Mouse (Mus musculus): ENCODE measurements around the gene Cdc25a.

Gene Cdc25a

DNA sequence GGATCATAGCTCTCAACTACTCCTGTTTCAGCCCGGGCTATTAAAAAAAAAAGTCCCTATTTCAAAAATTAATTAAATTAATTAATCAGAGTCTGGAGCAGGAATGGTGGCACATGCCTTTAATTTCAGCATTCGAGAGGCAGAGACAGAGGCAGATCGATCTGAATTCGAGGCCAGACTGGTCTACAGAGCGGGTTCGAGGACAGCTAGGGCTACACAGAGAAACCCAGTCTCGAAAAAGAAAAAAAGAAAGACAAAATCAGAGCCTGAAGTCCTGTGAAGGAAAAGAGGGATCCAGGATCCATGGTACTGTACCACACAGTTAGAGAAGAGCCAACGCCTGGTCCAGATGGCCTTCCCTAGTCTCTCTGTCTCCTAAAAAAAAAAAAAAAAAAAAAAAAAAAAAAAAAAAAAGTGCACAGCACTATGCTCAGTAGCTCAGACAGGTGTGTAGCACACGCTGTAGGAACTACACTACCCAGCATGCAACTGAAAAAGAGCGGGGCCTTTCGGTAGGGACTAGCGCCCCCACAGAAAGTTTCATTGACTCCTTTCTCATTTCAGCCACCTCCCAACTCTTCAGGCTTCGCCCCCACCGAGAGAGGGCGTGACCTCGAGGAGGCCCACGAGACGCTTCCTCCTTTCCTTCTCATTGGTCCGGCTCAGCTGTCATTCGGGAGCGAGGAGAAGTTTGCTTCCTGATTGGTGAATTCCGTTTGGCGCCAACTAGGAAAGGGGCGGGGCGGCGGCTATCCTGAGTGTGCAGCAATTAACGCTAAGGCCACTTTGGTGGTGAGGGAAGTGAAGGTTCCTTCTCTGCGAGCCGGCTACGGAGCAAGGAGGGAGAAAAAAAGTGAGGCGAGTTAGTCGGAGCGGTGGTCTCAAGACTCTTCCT, at the start of gene Cdc25a:
Gene Cdc25a, plus strand, starts transcription at position 783 of the 895 bp plus-strand sequence.
- peak; percentile 98 to 99 for DNase-seq (ENCODE audit: low spot score in 2 of 2)

DNA sequence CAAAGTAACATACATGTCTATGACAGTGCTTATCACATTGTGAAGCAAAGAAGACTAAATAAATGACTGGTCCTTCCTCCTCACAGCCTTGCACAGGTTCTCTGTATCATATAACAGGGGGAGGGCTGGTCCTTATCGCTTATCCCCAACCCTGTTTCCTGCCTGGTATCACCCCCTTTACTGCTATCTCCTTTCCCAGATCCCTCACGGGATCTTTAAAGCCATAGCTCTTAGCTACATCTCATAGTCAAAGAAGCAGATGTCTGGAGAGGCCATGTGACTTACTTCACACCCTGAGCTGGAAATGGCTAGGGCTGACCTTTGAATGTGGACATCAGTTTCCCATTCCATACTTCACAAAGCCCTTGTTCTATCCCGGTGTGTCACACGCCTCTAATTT, 49.6 kb upstream of the Cdc25a start:
- DNase-seq (ENCODE audit: low spot score in 2 of 2) = no peak

- no peak for DNase-seq (ENCODE audit: low spot score in 2 of 2)
These were observed 49.2 kb upstream of the Cdc25a start for GRCm38 (mm10) chr9:109826181-109826580.

- peak; percentile 80 to 81 for DNase-seq (ENCODE audit: low spot score in 2 of 2)
These were observed 42.8 kb upstream of the Cdc25a start, which contains the start of gene Nme6 for GRCm38 (mm10) chr9:109832391-109833087. Nme6 (plus strand) TSS chr9:109832749.

GRCm38 (mm10) chr9:109833088-109833412, 42.3 kb upstream of the Cdc25a start:
- no peak for DNase-seq (ENCODE audit: low spot score in 2 of 2)

GRCm38 (mm10) chr9:109849312-109849758, 26.0 kb upstream of the Cdc25a start, which contains the start of gene Camp:
Camp (minus strand) TSS chr9:109849617.
- peak in 1 of 2 experiments; percentile 25 for DNase-seq (ENCODE audit: low spot score in 2 of 2)

DNA sequence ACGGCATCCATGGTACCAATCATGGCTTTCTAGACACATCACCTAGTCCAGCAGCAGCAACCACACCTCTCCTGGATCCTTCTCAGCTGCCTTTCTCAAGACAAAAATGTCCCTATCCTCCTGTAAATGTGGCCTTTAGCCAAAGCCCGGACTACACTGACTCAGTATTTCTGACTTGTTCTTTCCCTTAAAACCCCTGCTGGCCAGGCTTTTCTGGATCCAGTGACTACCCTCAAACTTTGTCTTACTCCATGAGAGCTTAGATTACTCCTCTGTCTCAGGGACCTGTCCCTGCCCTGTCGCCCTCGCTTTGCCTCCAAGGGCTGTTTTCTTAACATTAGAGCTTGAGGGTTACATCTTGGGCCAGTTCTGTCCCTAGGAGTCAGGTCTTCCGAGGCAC, 25.3 kb upstream of the Cdc25a start:
- DNase-seq (ENCODE audit: low spot score in 2 of 2) = no peak

DNA sequence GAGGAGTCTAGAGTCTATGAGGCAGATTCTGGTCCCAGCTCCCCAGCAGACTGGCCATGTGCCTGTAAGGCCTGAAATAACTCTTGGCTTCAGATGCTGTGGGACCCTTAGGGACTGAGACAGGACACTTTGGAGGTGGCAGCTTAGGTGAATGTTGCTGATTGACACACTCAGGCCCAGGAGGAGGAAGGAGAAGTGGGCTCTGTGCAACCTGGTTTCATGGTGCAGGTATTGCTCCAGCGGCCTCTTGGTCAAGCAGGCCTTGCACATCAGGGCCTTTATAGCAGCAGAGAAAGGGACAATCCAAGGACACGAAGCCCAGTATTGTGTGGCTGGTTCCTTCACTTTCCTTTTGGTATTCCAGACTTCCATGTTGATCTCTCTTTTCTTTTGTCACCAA, 21.0 kb upstream of the Cdc25a start:
- no peak for DNase-seq (ENCODE audit: low spot score in 2 of 2)

DNA sequence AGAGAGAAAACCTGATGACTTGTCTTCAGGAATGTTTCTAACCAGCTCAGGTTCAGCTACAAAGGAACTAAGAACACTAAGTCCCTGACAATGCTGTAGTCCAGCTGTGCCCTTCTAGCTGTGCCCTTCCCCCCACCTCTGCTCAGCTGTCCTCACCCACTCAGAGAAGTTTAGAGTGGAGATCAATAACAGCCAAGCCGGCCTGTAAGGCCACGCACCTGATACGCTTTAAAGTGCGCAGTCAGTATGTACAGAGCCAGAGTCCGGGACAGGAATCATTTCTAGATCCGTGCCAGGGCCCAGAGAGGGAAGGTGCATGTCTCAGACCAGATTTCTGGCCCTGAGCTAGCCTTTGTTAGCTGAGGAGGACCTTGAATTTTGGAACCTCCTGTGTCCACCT, 19.4 kb upstream of the Cdc25a start:
- no peak for DNase-seq (ENCODE audit: low spot score in 2 of 2)

DNA sequence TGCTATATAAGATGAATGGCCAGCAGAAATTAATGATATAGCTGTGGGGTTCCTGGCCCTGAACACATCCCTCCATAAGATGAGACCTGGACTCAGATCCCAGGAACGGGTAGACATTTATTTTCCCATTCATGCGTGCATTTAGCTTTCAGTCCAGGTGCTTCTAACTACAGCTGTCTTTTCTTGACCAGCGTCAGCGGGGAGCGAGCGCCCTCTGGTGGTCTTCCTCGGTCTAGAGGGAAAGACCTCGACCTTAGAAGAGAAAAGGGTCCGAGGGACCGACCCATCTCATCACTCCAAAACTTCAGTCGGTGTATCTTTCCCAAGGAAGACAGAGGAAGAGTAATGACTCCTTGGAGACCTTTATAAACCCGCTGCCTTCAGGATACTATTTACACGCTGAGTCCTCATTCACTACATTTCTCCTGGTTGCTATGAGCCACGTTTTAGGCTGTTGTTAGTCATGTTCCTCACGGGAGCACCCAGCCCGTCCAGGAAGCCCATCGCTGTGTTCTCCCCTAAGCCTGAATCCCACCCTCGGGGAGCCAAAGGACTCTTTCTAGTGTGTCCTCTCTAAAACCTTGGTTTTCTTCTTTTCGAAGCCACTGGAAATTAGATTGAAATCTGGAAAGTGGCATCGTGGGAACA, 12.9 kb upstream of the Cdc25a start:
- DNase-seq (ENCODE audit: low spot score in 2 of 2) = peak; percentile 57 to 72

GRCm38 (mm10) chr9:109863085-109863484, 12.3 kb upstream of the Cdc25a start:
- no peak for DNase-seq (ENCODE audit: low spot score in 2 of 2)

GRCm38 (mm10) chr9:109866218-109866617, 9.2 kb upstream of the Cdc25a start:
- no peak for DNase-seq (ENCODE audit: low spot score in 2 of 2)

DNA sequence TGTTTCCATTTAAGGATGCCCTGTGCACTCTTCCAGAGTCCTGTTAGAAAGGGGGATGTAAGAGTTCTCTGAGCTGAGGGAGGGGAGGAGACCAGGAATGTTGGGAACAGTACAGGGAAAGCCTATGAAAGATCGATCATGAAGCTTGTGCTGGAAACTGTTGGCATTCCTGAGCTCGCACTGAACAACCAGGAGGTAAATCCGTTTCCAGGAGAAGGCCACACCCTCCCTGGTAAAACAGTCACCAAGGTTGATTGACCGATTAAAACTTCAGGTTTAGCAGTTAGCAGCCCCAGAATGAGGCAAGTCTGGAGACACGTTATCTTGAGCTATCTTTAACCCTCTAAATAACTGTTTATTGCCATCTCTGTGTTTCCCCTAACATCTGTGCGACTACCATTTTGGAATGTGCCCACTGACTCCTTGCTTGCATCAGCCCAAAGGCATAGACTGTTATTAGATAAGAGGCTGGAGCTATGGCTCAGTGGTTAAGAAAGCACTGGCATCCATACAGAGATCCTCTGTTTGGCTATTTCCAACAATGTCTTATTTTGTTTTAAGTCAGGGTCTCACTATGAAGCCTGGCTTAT, 4.3 kb upstream of the Cdc25a start:
- DNase-seq (ENCODE audit: low spot score in 2 of 2) = no peak

GRCm38 (mm10) chr9:109875695-109876601, 569 bp downstream of the Cdc25a start:
- peak in 1 of 2 experiments; percentile 18 for DNase-seq (ENCODE audit: low spot score in 2 of 2)

DNA sequence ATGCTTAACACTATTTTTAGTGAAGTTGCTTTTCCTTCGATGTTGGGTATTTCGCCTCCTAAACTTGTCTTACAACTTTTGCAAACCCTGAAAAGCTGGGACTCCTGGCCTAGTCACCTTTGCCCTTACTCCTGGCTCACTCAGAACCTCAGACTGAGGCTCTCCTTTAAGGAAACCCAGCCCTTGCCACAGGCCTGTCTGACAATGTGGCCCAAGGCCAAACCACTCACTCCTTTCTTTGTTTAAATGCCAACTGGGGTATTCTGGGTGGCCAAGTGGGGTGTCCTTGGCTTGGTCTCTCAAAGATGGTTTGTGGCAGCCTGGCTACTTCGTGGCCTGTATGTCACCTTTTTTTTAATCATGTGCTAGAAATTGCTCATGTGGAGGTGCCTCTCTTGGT, 1.4 kb downstream of the Cdc25a start:
- DNase-seq (ENCODE audit: low spot score in 2 of 2) = no peak

DNA sequence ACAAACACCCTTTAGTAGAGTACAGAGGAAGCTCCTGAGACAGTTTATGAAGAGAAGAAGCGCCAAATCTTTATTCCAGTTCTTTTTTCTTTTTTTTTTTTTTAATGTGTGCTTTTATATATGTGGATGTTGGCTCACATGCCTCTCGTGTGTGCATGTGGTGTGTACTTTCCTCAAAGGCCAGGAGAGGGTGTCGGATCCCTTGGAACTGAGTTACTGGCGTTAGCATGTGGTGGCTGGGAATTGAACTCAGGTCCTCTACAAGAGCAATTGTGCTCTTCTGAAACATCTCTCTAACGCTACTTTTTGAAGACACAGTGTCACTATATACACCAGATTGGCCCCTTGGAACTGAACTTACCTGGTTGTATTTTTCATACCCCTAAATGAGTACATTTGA, 2.3 kb downstream of the Cdc25a start:
- no peak for DNase-seq (ENCODE audit: low spot score in 2 of 2)

DNA sequence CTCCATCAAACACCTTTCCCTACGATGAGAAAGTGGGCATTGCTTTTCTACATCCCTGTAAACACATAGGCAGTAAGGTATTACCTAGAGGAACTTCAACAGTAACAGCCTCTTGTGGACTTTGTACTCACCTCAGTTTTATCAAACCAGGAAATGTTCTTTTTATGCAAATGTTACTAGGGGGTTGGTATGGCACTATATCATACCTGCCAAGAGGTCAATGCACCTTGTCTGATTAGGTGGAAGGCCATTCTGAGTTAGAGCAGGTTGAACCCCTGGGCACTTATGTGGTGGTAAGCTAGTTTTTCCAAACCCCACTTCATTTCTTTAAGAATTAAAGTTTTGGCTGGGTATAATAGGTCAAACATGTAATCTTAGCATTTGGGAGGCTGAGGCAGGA, 3.9 kb downstream of the Cdc25a start:
- no peak for DNase-seq (ENCODE audit: low spot score in 2 of 2)

GRCm38 (mm10) chr9:109886259-109886658, 10.9 kb downstream of the Cdc25a start:
- DNase-seq (ENCODE audit: low spot score in 2 of 2) = no peak

DNA sequence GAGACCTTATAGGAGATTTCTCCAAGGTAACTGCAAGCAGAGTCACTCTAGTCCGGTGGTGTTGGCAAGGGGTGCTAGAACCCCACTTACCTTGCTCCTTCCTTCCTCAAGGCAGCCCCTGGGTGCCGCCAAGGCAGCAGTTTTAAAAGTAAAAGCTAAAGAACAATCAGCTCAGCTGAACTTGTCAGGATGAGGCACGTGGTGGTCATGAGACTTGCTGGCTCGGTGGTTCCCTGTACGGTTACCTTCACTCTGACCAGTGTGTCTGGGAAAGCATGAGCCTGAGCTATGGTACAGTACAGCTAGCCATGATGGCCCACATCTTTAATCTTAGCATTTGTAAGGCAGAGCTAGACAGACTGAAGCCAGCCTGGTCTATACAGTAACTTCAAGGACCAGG, 11.9 kb downstream of the Cdc25a start:
- DNase-seq (ENCODE audit: low spot score in 2 of 2) = no peak

- no peak for DNase-seq (ENCODE audit: low spot score in 2 of 2)
These were observed 16.1 kb downstream of the Cdc25a start for GRCm38 (mm10) chr9:109891501-109891900.
